Mouse (Mus musculus) gastrocnemius, adult 2 months (tissue): ENCODE data around the gene Atl3. TPM values are rescaled to one million over a fixed set of nuclear protein-coding genes. Genes with fewer than 3 reads are reported as not detected.
"Not testable (repeated sequence)": the region's sequence is repeated elsewhere in the genome, so short reads cannot be mapped to it uniquely, and the experiment has no call there.

Experiments used
- DNase-seq: peaks from one replicate; pipeline ENCODE4 v3.0.0; 2022
- H3K27ac ChIP-seq: fragments of 200-600 bp; 2 replicates; pipeline ENCODE4 v1.8.1; 2022; ENCODE audit warnings: mild to moderate bottlenecking
- H3K4me3 ChIP-seq: fragments of 200-600 bp; 2 replicates; pipeline ENCODE4 v1.8.1; 2022; ENCODE audit warnings: mild to moderate bottlenecking, moderate library complexity
- CTCF ChIP-seq: fragments of 200-600 bp; IDR thresholded peaks from 2 replicates; pipeline ENCODE4 v1.8.1; 2022; ENCODE audit warnings: antibody characterized with exemption, mild to moderate bottlenecking, moderate library complexity
- intact Hi-C: fragments of 180-260 bp; cut with DNase I; formaldehyde crosslinking; loops from one replicate; pipeline ENCODE4 v1.15.1; 2025
- total RNA-seq, 2 experiments: library from RNA; stranded (reverse); gene quantifications; 2 replicates each; pipeline ENCODE4 v1.2.3; 2021

Gene Atl3
- total RNA-seq, 2 experiments from 2014 or later: 7.8 to 8.5 TPM

- no peak for TF ChIP-seq CTCF
- peak; percentile 99 for DNase-seq
- intact Hi-C loops: loop anchor here (5.0 kb wide), 1 partner anchor 41 kb away; no protein-coding TSS in a partner anchor
- Histone ChIP-seq H3K27ac (peak within 1 kb of the TSS; percentile 99), H3K4me3 (peak within 1 kb of the TSS; percentile 99)
Observed at GRCm38 (mm10) chr19:7482599-7483511, 11.0 kb upstream of the Atl3 start, which contains the start of gene Rtn3. TSS of gene Rtn3 (minus strand) at chr19:7483281.

DNA sequence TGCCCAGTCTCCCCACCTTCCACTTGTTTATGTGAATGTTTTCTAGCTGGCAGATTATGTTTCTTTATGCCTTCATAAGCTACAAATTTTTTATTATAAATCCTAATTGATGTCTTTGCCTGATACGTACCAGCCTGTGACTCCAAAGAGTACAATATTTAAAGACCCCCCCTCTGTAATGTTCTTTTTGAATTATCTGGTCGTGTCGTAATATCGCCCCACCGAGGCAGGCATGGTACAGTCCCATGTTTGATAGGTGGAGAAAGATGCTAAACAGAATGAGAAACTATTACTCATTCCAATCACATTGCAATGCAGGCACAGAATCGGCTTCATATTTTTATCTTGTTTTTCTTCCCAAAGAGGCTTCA, 10.3 kb upstream of the Atl3 start:
- DNase-seq: no peak
- TF ChIP-seq CTCF: no peak; the same call in 1 of the 2 replicates
- Histone ChIP-seq H3K4me3 (peak overlapping the region; percentile 99), H3K27ac (peak overlapping the region; percentile 99)
- intact Hi-C loops: loop anchor here (5.0 kb wide), 1 partner anchor 41 kb away; no protein-coding TSS in a partner anchor

- Histone ChIP-seq H3K27ac (peak overlapping the region; percentile 99), H3K4me3 (peak overlapping the region; percentile 99)
- no peak for TF ChIP-seq CTCF
- intact Hi-C loops: loop anchor here (5.0 kb wide), 1 partner anchor 42 kb away; no protein-coding TSS in a partner anchor
- DNase-seq: no peak
Observed at GRCm38 (mm10) chr19:7484076-7484475, 9.8 kb upstream of the Atl3 start.

DNA sequence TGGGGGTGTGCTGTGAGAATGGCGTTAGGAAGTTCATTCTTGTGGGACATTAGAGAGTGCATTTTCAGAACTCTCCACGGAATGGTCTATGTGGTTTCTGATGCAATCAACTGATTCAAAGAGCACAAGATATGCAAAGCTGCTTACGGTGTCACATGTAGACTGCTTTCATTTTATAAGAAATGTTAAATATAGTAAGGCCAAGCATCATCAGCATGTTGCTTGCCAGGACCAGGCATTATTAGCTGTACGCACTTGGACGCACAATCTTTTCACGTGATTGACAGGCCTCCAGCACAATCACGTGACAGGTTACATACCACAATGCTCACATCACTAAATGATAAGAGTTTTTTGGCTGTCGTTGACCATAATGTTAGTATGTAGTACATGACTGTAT, 6.2 kb upstream of the Atl3 start:
- DNase-seq: no peak
- no peak for TF ChIP-seq CTCF
- intact Hi-C loops: no loop called here
- H3K4me3 ChIP-seq: no peak overlapping the region
- no peak overlapping the region for H3K27ac ChIP-seq

- no peak for TF ChIP-seq CTCF
- Histone ChIP-seq H3K4me3 (no peak overlapping the region), H3K27ac (no peak overlapping the region)
- no peak for DNase-seq
- intact Hi-C loops: no loop called here
Observed at GRCm38 (mm10) chr19:7491960-7492359, 1.9 kb upstream of the Atl3 start.

DNA sequence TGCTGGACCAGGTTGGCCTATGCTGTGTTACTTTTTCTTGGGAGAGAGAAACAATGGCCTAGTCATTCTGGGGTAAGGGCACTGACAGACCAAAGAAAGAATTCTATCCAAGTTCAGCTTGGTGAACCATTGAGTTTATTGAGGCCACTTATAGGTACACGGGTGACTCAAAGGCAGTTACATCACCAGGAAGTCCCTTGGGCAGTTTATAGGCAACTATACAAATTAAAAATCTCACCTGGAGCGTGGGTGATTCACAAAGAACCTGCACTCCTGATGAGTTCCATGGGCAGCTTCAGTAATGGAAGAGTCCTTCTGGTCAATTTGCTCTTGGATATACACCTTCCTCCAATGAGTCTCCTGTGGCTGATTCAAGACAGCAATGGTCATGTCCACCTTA, 1.2 kb upstream of the Atl3 start:
- no peak for DNase-seq
- TF ChIP-seq CTCF: no peak
- no peak overlapping the region for H3K27ac ChIP-seq

GRCm38 (mm10) chr19:7494187-7495015, 561 bp downstream of the Atl3 start:
- Histone ChIP-seq H3K4me3 (peak overlapping the region; percentile 92), H3K27ac (peak overlapping the region; percentile 93)
- peak; percentile 39 for TF ChIP-seq CTCF
- intact Hi-C loops: no loop called here
- peak; percentile 97 for DNase-seq

More for the DNA sequence above, 1.2 kb upstream of the Atl3 start:
- intact Hi-C loops: no loop called here
- no peak overlapping the region for H3K4me3 ChIP-seq

GRCm38 (mm10) chr19:7495221-7496038, 1.6 kb downstream of the Atl3 start:
- DNase-seq: no peak
- intact Hi-C loops: no loop called here

GRCm38 (mm10) chr19:7496070-7496469, 2.2 kb downstream of the Atl3 start:
- H3K4me3 ChIP-seq, DNase-seq, intact Hi-C loops: not testable (repeated sequence)
- H3K27ac ChIP-seq: peak overlapping the region; percentile 93; the same call in 1 of the 2 replicates

More at GRCm38 (mm10) chr19:7495221-7496038, 1.6 kb downstream of the Atl3 start:
- no peak for TF ChIP-seq CTCF
- Histone ChIP-seq H3K27ac (peak overlapping the region; percentile 93), H3K4me3 (peak overlapping the region; percentile 92)

DNA sequence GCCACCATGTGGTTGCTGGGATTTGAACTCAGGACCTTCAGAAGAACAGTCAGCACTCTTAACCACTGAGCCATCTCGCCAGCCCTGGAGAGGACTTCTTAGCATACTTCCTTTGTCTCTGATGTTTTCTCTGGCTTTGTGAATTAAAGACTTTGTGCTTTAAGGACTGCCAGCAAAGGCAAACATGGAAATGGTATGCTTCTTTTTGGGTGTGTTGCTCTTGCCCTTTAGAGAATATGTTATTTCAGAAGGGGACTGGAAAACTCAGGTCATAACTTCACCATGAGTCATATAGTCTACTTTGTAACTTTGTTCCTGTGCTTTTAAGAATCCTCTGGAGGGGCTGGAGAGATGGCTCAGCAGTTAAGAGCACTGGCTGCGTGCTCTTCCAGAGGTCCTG, 5.0 kb downstream of the Atl3 start:
- DNase-seq: no peak
- no peak for TF ChIP-seq CTCF
- intact Hi-C loops: no loop called here
- Histone ChIP-seq H3K4me3 (no peak overlapping the region), H3K27ac (peak overlapping the region; percentile 53)

- Histone ChIP-seq H3K4me3 (no peak overlapping the region), H3K27ac (no peak overlapping the region)
- no peak for DNase-seq
- TF ChIP-seq CTCF: no peak
- intact Hi-C loops: no loop called here
Observed at GRCm38 (mm10) chr19:7500701-7501100, 6.9 kb downstream of the Atl3 start.

DNA sequence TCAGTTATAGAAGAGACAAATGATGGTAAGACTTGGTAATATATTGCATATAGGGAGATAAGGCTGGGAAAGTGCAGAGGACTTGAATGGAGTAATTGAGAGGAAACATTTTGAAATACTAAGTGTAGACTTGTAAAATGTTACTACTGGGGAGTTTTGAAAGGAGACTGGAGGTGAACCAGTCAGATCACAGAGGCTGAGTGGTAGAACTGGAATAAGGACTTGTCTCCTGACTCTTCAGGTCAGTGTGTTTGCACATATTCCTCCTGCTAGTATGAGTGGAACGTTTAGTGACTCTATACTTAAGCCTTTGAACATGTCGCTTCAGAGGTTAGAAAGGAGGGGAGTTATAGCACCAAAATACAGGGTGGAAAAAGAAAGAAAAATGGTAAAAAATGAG, 8.6 kb downstream of the Atl3 start:
- Histone ChIP-seq H3K27ac (no peak overlapping the region), H3K4me3 (no peak overlapping the region)
- no peak for TF ChIP-seq CTCF
- no peak for DNase-seq
- intact Hi-C loops: no loop called here
